Mouse (Mus musculus) erythroblast, embryonic 14.5 days (primary cell): ENCODE measurements around the gene Sgk1.

Experiments used
- GATA1 ChIP-seq: IDR thresholded peaks from 2 replicates; pipeline ENCODE4 v1.6.1; 2012; ENCODE audit warnings: low read length, inconsistent platforms, mixed read lengths
- TAL1 ChIP-seq: IDR thresholded peaks from 3 replicates; pipeline ENCODE4 v1.6.1; 2012; ENCODE audit warnings: low read length, inconsistent platforms, mixed read lengths

GRCm38 (mm10) chr10:21926941-21927340, 45.0 kb downstream of the Sgk1 start:
- no peak for TF ChIP-seq GATA1
- TF ChIP-seq TAL1: no peak
